Mouse (Mus musculus) stomach, postnatal 0 days (tissue): ENCODE measurements around the gene Dot1l.

ENCODE experiments used
- CTCF ChIP-seq: IDR thresholded peaks from 2 replicates; pipeline ENCODE4 v1.5.1; 2016; ENCODE audit warnings: antibody characterized with exemption, low read depth, mild to moderate bottlenecking, moderate library complexity
- EP300 ChIP-seq: optimal IDR thresholded peaks from 2 replicates; pipeline ENCODE3; 2016; ENCODE audit warnings: antibody characterized with exemption

DNA sequence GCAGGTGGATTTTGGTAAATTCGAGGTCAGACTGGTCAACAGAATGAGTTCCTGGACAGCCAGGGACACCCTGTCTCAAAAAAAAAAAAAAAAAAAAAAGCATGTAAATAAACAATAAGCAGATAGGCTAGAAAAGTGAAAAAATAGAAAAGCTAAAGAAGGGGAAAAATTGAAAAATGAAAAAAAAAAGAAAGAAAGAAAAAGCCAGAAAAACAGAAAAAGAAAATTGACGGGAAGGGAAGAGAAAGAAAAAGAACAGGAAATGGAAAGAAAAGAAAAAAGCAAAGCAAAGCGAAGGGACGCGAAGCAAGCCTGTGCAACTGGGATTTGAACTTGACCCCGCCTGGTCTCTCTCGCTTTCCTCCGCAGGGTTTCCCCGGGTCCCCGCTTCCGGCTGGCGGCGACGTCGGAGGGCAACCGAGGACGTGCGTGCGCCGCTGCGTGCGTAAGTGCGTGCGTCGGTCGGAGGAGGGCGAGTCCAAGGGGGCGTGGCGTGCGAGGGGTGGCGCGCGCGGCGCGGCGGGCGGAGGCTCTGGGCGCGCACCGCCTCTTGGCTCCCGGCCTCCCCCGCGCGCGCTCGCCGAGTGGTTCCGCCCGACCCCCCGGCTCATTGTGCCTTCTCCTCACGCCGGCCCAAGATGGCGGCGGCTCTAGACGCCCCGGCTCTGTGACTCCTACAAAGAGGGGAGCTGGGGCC, at the start of gene Dot1l:
- TF ChIP-seq EP300: no peak
- no peak for TF ChIP-seq CTCF
